Mouse (Mus musculus) thymus, adult 2 months (tissue): ENCODE results near the gene Yif1b. TPM values are rescaled to one million over a fixed set of nuclear protein-coding genes. Genes with fewer than 3 reads are reported as not detected.

ENCODE experiments used
- DNase-seq: peaks from one replicate; pipeline ENCODE4 v3.0.0; 2021
- H3K27ac ChIP-seq: fragments of 200-500 bp; 2 replicates; pipeline ENCODE4 v1.5.1; 2012; ENCODE audit warnings: low read length, control low read depth; ENCODE audit not compliant: control insufficient read depth, insufficient read depth
- H3K27me3 ChIP-seq: fragments of 200-500 bp; 2 replicates; pipeline ENCODE4 v1.6.1; 2012; ENCODE audit warnings: mild to moderate bottlenecking, low read length, moderate library complexity, mixed read lengths; ENCODE audit not compliant: control insufficient read depth, insufficient read depth
- H3K36me3 ChIP-seq: fragments of 200-500 bp; 2 replicates; pipeline ENCODE4 v1.6.1; 2012; ENCODE audit warnings: mild to moderate bottlenecking, low read length, moderate library complexity; ENCODE audit not compliant: control insufficient read depth, insufficient read depth
- H3K4me1 ChIP-seq: fragments of 200-500 bp; replicated peaks from 2 replicates; pipeline ENCODE4 v1.6.1; 2012; ENCODE audit warnings: low read length; ENCODE audit not compliant: control insufficient read depth, insufficient read depth
- H3K4me3 ChIP-seq: fragments of 200-500 bp; 2 replicates; pipeline ENCODE4 v1.5.1; 2012; ENCODE audit warnings: mild to moderate bottlenecking, low read length, control low read depth, moderate library complexity; ENCODE audit not compliant: control insufficient read depth, insufficient read depth
- CTCF ChIP-seq: fragments of 200-500 bp; IDR thresholded peaks from 2 replicates; pipeline ENCODE4 v1.5.1; 2012; ENCODE audit warnings: mild to moderate bottlenecking, control low read depth, low read length, moderate library complexity, borderline replicate concordance; ENCODE audit not compliant: control insufficient read depth, poor library complexity, insufficient read depth; ENCODE audit errors: extremely low read depth
- POLR2A ChIP-seq: fragments of 200-500 bp; IDR thresholded peaks from 2 replicates; pipeline ENCODE4 v1.6.1; 2012; ENCODE audit warnings: mild to moderate bottlenecking, low read length, control low read depth, moderate library complexity; ENCODE audit not compliant: control insufficient read depth, poor library complexity, insufficient read depth; ENCODE audit errors: extremely low read depth
- WGBS: fragments of 180-500 bp; shearing (Covaris S2); methylation state at CpG from one replicate; pipeline ENCODE4 v1.1.7; 2018; 5-methylcytosine and 5-hydroxymethylcytosine counted together
- polyA plus RNA-seq: library from polyadenylated mRNA; depleted of rRNA; stranded (reverse); fragments of >200 nt; gene quantifications from 2 replicates; pipeline ENCODE4 v1.2.3, GENCODE M21; 2012

The Yif1b gene
- polyA plus RNA-seq, 1 experiment: 143 TPM

GRCm38 (mm10) chr7:29255875-29256274, 17.7 kb downstream of the Yif1b start:
- no peaks in the 10 kb centered on the region for H3K27me3 ChIP-seq
- 97% methylated on average over 4 of the region's 4 CpGs for WGBS
- no peak overlapping the region for H3K27ac ChIP-seq
- peaks cover 35% of the 10 kb centered on the region for H3K4me1 ChIP-seq
- H3K4me3 ChIP-seq: no peak overlapping the region
- no peak for DNase-seq
- TF ChIP-seq CTCF: no peak
- TF ChIP-seq POLR2A: no peak
- H3K36me3 ChIP-seq: peaks cover 51% of the 10 kb centered on the region

DNA sequence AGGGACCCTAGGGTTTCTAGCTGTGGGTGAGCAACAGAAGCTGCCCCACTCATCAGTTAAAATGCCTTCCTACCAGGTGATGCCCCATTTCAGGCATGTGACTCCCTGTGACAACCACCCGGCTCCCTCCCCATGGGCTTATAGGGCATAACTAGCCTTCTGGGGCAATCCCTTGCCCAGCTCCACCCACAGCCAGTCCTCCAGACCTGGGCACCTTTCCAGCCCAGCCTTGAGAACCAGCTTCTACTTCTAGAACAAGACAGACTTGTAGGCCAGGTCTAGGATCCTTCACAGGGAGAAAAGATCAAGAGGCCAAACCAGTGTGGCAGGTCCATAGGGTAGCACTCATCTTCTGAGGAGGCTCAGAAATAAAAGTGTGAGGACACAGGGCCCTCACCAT, 19.2 kb downstream of the Yif1b start:
- no peak overlapping the region for H3K4me3 ChIP-seq
- 100% methylated on average over 1 of the region's 1 CpGs for WGBS
- H3K4me1 ChIP-seq: peaks cover 31% of the 10 kb centered on the region
- no peaks in the 10 kb centered on the region for H3K27me3 ChIP-seq
- peaks cover 51% of the 10 kb centered on the region for H3K36me3 ChIP-seq
- no peak for DNase-seq
- TF ChIP-seq POLR2A: no peak
- no peak for TF ChIP-seq CTCF
- H3K27ac ChIP-seq: no peak overlapping the region

GRCm38 (mm10) chr7:29259781-29260730, 21.9 kb downstream of the Yif1b start:
- peaks cover 48% of the 10 kb centered on the region for H3K36me3 ChIP-seq
- no peak overlapping the region for H3K4me3 ChIP-seq
- DNase-seq: peak; percentile 52
- peaks cover 24% of the 10 kb centered on the region for H3K4me1 ChIP-seq
- no peak for TF ChIP-seq CTCF
- no peak for TF ChIP-seq POLR2A
- 63% methylated on average over 10 of the region's 10 CpGs for WGBS
- no peaks in the 10 kb centered on the region for H3K27me3 ChIP-seq
- peak overlapping the region; percentile 63 for H3K27ac ChIP-seq

GRCm38 (mm10) chr7:29262151-29262550, 24.0 kb downstream of the Yif1b start:
- H3K4me1 ChIP-seq: peaks cover 33% of the 10 kb centered on the region
- WGBS: 92% methylated on average over 6 of the region's 6 CpGs
- TF ChIP-seq CTCF: no peak
- TF ChIP-seq POLR2A: no peak
- DNase-seq: no peak
- H3K27ac ChIP-seq: no peak overlapping the region
- H3K36me3 ChIP-seq: peaks cover 28% of the 10 kb centered on the region
- H3K4me3 ChIP-seq: no peak overlapping the region
- H3K27me3 ChIP-seq: no peaks in the 10 kb centered on the region

GRCm38 (mm10) chr7:29263831-29264230, 25.7 kb downstream of the Yif1b start:
- TF ChIP-seq POLR2A: no peak
- TF ChIP-seq CTCF: no peak
- peaks cover 11% of the 10 kb centered on the region for H3K36me3 ChIP-seq
- no peak overlapping the region for H3K27ac ChIP-seq
- 95% methylated on average over 3 of the region's 3 CpGs for WGBS
- H3K27me3 ChIP-seq: no peaks in the 10 kb centered on the region
- no peak overlapping the region for H3K4me3 ChIP-seq
- DNase-seq: no peak
- peaks cover 33% of the 10 kb centered on the region for H3K4me1 ChIP-seq

DNA sequence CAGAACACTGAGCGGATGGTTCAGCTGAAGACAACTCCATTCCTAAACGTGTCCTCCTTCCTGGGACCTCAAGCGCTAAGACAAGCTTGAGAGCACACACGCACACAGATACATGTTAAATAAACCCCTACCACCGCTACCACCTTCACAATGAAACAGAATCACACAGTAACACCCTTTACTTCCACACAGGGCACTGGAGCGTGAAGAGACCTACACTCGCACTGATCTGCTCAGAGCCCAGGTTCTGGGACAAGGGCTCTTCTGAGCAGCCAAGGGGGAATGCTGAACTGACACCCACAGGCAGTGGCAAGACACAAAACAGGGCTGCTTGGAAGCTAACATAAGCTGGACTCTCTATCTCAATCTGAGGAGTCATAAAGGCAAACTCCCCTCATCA, 27.5 kb downstream of the Yif1b start:
- H3K4me3 ChIP-seq: no peak overlapping the region
- DNase-seq: no peak
- no peak for TF ChIP-seq POLR2A
- TF ChIP-seq CTCF: no peak
- H3K4me1 ChIP-seq: peaks cover 27% of the 10 kb centered on the region
- H3K36me3 ChIP-seq: no peaks in the 10 kb centered on the region
- no peaks in the 10 kb centered on the region for H3K27me3 ChIP-seq
- 91% methylated on average over 7 of the region's 7 CpGs for WGBS
- H3K27ac ChIP-seq: no peak overlapping the region
